Mouse (Mus musculus) spleen, postnatal 0 days (tissue): ENCODE data around the gene 2310022A10Rik. TPM values are rescaled to one million over a fixed set of nuclear protein-coding genes. Genes with fewer than 3 reads are reported as not detected.

Experiments
- polyA plus RNA-seq: library from polyadenylated mRNA; unstranded; fragments of >200 nt; fragmentation: Nextera tagmentation; extraction: Ambion mirVana; gene quantifications from 2 replicates; pipeline ENCODE4 v1.2.1, GENCODE M21; 2015

The 2310022A10Rik gene
- 19.0 and 20.5 TPM in 2 replicates for polyA plus RNA-seq

DNA sequence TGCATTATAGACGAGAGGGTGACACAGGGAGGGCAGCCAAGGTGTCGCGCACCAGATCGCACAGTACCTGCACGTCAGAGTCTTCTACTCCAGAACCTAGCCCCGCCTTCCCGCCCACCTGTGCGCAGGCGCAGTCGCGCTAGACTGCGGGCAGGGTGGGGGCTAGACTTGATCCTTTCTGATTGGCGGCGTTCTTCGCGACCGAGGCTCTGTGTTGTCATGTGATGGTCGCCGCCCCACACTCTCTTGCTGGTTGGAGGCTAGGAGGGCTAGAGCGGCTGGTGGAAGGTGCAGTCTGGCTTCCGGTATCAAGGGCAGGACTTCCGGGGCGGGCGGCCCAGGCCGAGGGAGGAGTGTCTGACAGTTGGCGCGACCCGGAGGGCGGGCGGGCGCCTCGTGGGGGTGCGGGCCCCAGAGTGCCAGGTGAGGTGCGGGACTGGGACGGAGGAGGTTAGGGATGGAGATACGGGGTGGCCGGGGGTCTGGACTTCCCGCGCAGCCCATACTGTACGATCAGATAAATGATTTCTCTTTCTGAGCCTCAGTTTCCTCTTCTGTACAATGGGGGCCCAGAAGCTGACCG is at the start of gene 2310022A10Rik, which contains the start of gene Pld3:
2310022A10Rik (plus strand) TSS at position 303 of the 583 bp plus-strand sequence.
Pld3 (minus strand) TSS at position 288 of the 583 bp plus-strand sequence.

GRCm38 (mm10) chr7:27522967-27523366 is 30.1 kb upstream of the 2310022A10Rik start, which contains the start of gene Hipk4:
Hipk4 (plus strand) TSS chr7:27523267.

GRCm38 (mm10) chr7:27591266-27592216 is 38.5 kb downstream of the 2310022A10Rik start, which contains the start of gene Akt2:
Akt2 (plus strand) TSS chr7:27591552.

Other genes starting within 250 kb of the 2310022A10Rik start
- gene Ltbp4, start 215.5 kb upstream of the 2310022A10Rik start, polyA plus RNA-seq = 60.1 and 82.7 TPM in 2 replicates
- gene Shkbp1, start 197.2 kb upstream of the 2310022A10Rik start, polyA plus RNA-seq = 26.0 and 29.5 TPM in 2 replicates
- gene Gm20479, start 195.8 kb upstream of the 2310022A10Rik start, polyA plus RNA-seq = 0.32 TPM in 1 of 2 replicates, not detected in the other
- gene Sptbn4, start 105.5 kb upstream of the 2310022A10Rik start, polyA plus RNA-seq = 0.23 and 0.32 TPM in 2 replicates
- gene Blvrb, start 105.3 kb upstream of the 2310022A10Rik start, polyA plus RNA-seq = 895 and 1,052 TPM in 2 replicates
- gene Sertad3, start 79.5 kb upstream of the 2310022A10Rik start, polyA plus RNA-seq = 29.5 and 31.1 TPM in 2 replicates
- gene Sertad1, start 66.3 kb upstream of the 2310022A10Rik start, polyA plus RNA-seq = 20.9 and 25.9 TPM in 2 replicates
- 1.2 and 1.3 TPM in 2 replicates for gene Prx, start 53.9 kb upstream of the 2310022A10Rik start, polyA plus RNA-seq
- 0.41 and 0.47 TPM in 2 replicates for gene Hipk4, start 30.0 kb upstream of the 2310022A10Rik start, polyA plus RNA-seq
- 58.0 and 62.8 TPM in 2 replicates for gene Pld3, start within 50 bp of the 2310022A10Rik start, polyA plus RNA-seq
- 30.8 and 37.9 TPM in 2 replicates for gene Akt2, start 38.3 kb downstream of the 2310022A10Rik start, polyA plus RNA-seq
- gene Ttc9b, start 100.7 kb downstream of the 2310022A10Rik start, polyA plus RNA-seq = not detected in 2 replicates
- gene Map3k10, start 121.4 kb downstream of the 2310022A10Rik start, polyA plus RNA-seq = 2.3 and 3.5 TPM in 2 replicates
- gene Zfp607b, start 136.1 kb downstream of the 2310022A10Rik start, polyA plus RNA-seq = 1.4 and 2.1 TPM in 2 replicates
- gene Zfp60, start 178.2 kb downstream of the 2310022A10Rik start, polyA plus RNA-seq = 5.5 and 6.4 TPM in 2 replicates